In genomic region chr12:57787471-57787870, GRCm38 (mm10) we compare ENCODE assay signal across 9 mouse cellular contexts.
DNase-seq lines count a peak whose midpoint lies in the region; ATAC-seq and TF ChIP-seq lines count a peak whose summit lies in the region.
"Had no signal": no experiment of that assay in that cellular context is flagged by ENCODE, and none has a peak within 500 bp of the region (broad histone marks: within the 10 kb centered on the region; RNA-seq: fewer than 3 reads in every experiment).

No protein-coding gene starts in this region.

- no peaks in the 10 kb centered on the region for H3K4me1 ChIP-seq in ES-E14 (ENCODE audit: control insufficient read depth in 2 of 2, insufficient read depth in 2 of 2, low read length in 2 of 2, poor library complexity in 1 of 2)
- no peaks in the 10 kb centered on the region for H3K4me1 ChIP-seq in intestine, embryonic 15.5 days (replicated peaks)
- no peaks in the 10 kb centered on the region for H3K4me1 ChIP-seq in midbrain, embryonic 11.5 days (ENCODE audit: control insufficient read depth, insufficient read depth, low read length)
- H3K4me1 ChIP-seq: embryonic facial prominence, embryonic 15.5 days; liver, embryonic 13.5 days had no signal

- no peak overlapping the region for H3K27ac ChIP-seq in layer of hippocampus, adult 2 months
- H3K27ac ChIP-seq in ES-E14 (ENCODE audit: insufficient read depth, low read depth, low read length, poor library complexity, severe bottlenecking) = no peak overlapping the region
- H3K27ac ChIP-seq in intestine, embryonic 15.5 days = no peak overlapping the region
- H3K27ac ChIP-seq in midbrain, embryonic 11.5 days (ENCODE audit: low read depth, low read length) = no peak overlapping the region
- H3K27ac ChIP-seq: embryonic facial prominence, embryonic 15.5 days; liver, embryonic 13.5 days had no signal

- no peaks in the 10 kb centered on the region for H3K27me3 ChIP-seq in intestine, embryonic 15.5 days (replicated peaks)
- H3K27me3 ChIP-seq in midbrain, embryonic 11.5 days (ENCODE audit: control insufficient read depth, insufficient read depth, low read length) = no peaks in the 10 kb centered on the region
- H3K27me3 ChIP-seq: embryonic facial prominence, embryonic 15.5 days; liver, embryonic 13.5 days had no signal

- WGBS in intestine, embryonic 15.5 days = 22% methylated on average over 5 of the region's 5 CpGs
- 23% methylated on average over 5 of the region's 5 CpGs for WGBS in midbrain, embryonic 11.5 days

- H3K9ac ChIP-seq in ES-E14 (ENCODE audit: insufficient read depth, low read depth, low read length, poor library complexity, severe bottlenecking) = no peak overlapping the region
- no peak overlapping the region for H3K9ac ChIP-seq in intestine, embryonic 15.5 days
- H3K9ac ChIP-seq in midbrain, embryonic 11.5 days (ENCODE audit: low read length) = no peak overlapping the region
- H3K9ac ChIP-seq: embryonic facial prominence, embryonic 15.5 days; liver, embryonic 13.5 days had no signal

- H3K4me3 ChIP-seq in layer of hippocampus, adult 2 months = no peak overlapping the region
- H3K4me3 ChIP-seq in ES-E14 (ENCODE audit: insufficient read depth in 1 of 2, low read depth in 1 of 2, low read length in 2 of 2, poor library complexity in 1 of 2, severe bottlenecking in 1 of 2) = no peak overlapping the region
- no peak overlapping the region for H3K4me3 ChIP-seq in intestine, embryonic 15.5 days (replicated peaks)
- no peak overlapping the region for H3K4me3 ChIP-seq in midbrain, embryonic 11.5 days (ENCODE audit: low read depth, low read length)
- H3K4me3 ChIP-seq: embryonic facial prominence, embryonic 15.5 days; liver, embryonic 13.5 days had no signal

- H3K36me3 ChIP-seq in ES-E14 (ENCODE audit: control insufficient read depth, insufficient read depth, low read length, poor library complexity, severe bottlenecking) = no peaks in the 10 kb centered on the region
- no peaks in the 10 kb centered on the region for H3K36me3 ChIP-seq in intestine, embryonic 15.5 days
- H3K36me3 ChIP-seq in midbrain, embryonic 11.5 days (ENCODE audit: control insufficient read depth, insufficient read depth, low read length) = no peaks in the 10 kb centered on the region
- H3K36me3 ChIP-seq: embryonic facial prominence, embryonic 15.5 days; liver, embryonic 13.5 days had no signal

- in situ Hi-C loops in ES-E14 (cut with MboI; ENCODE audit: low sequenced_read_pairs in 2 of 2, unreplicated experiment in 2 of 2) = loop anchor here in 1 of 2 experiments (25.0 kb wide), 1 partner anchor 500 kb away; no protein-coding TSS in a partner anchor

- DNase-seq in layer of hippocampus, adult 2 months (ENCODE audit: low spot score in 2 of 2) = peak in 1 of 2 experiments; percentile 45
- no peak for DNase-seq in layer of hippocampus, adult 9-11 months
- DNase-seq in ES-E14 (ENCODE audit: low read depth, low spot score) = no peak
- peak; percentile 42 for DNase-seq in brain, adult 2 months (ENCODE audit: low read depth, low spot score)
- DNase-seq in midbrain, embryonic 11.5 days (ENCODE audit: low spot score, missing footprints) = peak; percentile 88
- no peak for DNase-seq in c-Kit-positive CD71-positive TER-119-positive erythroid progenitor cells, embryonic 14.5 days (ENCODE audit: low spot score)
- DNase-seq: liver, embryonic 13.5 days had no signal

- no peaks in the 10 kb centered on the region for H3K9me3 ChIP-seq in ES-E14 (ENCODE audit: control insufficient read depth, insufficient read depth, low read depth, low read length)
- H3K9me3 ChIP-seq in intestine, embryonic 15.5 days = no peaks in the 10 kb centered on the region
- no peaks in the 10 kb centered on the region for H3K9me3 ChIP-seq in midbrain, embryonic 11.5 days (ENCODE audit: control insufficient read depth, low read length)
- H3K9me3 ChIP-seq: embryonic facial prominence, embryonic 15.5 days; liver, embryonic 13.5 days had no signal

- 0 out of 2 replicates have a peak, but pooled peaks have one; percentile 55 for ATAC-seq in intestine, embryonic 15.5 days
- peak; percentile 59; the same call in 1 of the 2 replicates for ATAC-seq in midbrain, embryonic 11.5 days (ENCODE audit: low FRiP score)

- TF ChIP-seq CTCF in layer of hippocampus, adult 2 months (conservative IDR thresholded peaks at IDR 0.05) = peak; percentile 83

- H3K4me2 ChIP-seq in intestine, embryonic 15.5 days (replicated peaks) = no peak overlapping the region
- no peak overlapping the region for H3K4me2 ChIP-seq in midbrain, embryonic 11.5 days
- H3K4me2 ChIP-seq: embryonic facial prominence, embryonic 15.5 days; liver, embryonic 13.5 days had no signal

TF ChIP-seq in ES-E14, 5 proteins besides CTCF, POLR2A, EP300 and RAD21:
- TF ChIP-seq ZC3H11A (IDR thresholded peaks at IDR 0.05; ENCODE audit: borderline replicate concordance, low read depth, low read length) (0 out of 2 replicates have a peak, but pooled peaks have one; percentile 15), HCFC1 (IDR thresholded peaks at IDR 0.05; ENCODE audit: borderline replicate concordance, insufficient read depth, low read length) (no peak), ZNF384 (IDR thresholded peaks at IDR 0.05; ENCODE audit: low read depth, low read length) (no peak), CHD2 (IDR thresholded peaks at IDR 0.05; ENCODE audit: low read depth, low read length) (no peak), MAFK (IDR thresholded peaks at IDR 0.05; ENCODE audit: insufficient read depth, low read depth, low read length) (no peak)

Comparison
In these comparisons a context has a peak if more than half of its experiments do, and no peak if none do; other contexts are left out.
1. DNase-seq: peak in brain, adult 2 months (single experiment) and midbrain, embryonic 11.5 days (single experiment); none in layer of hippocampus, adult 9-11 months (single experiment), ES-E14 (single experiment) and c-Kit-positive CD71-positive TER-119-positive erythroid progenitor cells, embryonic 14.5 days (single experiment).